Mouse (Mus musculus) embryonic facial prominence, embryonic 15.5 days (tissue): ENCODE results near the gene Fnbp4. TPM values are rescaled to one million over a fixed set of nuclear protein-coding genes. Genes with fewer than 3 reads are reported as not detected.

ENCODE experiments used
- ATAC-seq: fragments of 200-750 bp; cut with Nextera tagmentation; 2 replicates; pipeline ENCODE4 v1.8.0; 2017; ENCODE audit warnings: low read depth, moderate TSS enrichment; ENCODE audit not compliant: insufficient number of reproducible peaks, low FRiP score, low TSS enrichment
- H3K27ac ChIP-seq: fragments of 300-500 bp; sonication (generic); replicated peaks from 2 replicates; pipeline ENCODE4 v1.5.1; 2015; ENCODE audit warnings: mild to moderate bottlenecking, inconsistent platforms
- H3K27me3 ChIP-seq: fragments of 300-500 bp; sonication (generic); 2 replicates; pipeline ENCODE4 v1.6.1; 2015; ENCODE audit warnings: inconsistent platforms
- H3K36me3 ChIP-seq: fragments of 300-500 bp; sonication (generic); 2 replicates; pipeline ENCODE4 v1.6.1; 2015; ENCODE audit warnings: mild to moderate bottlenecking, inconsistent platforms
- H3K4me1 ChIP-seq: fragments of 300-500 bp; sonication (generic); 2 replicates; pipeline ENCODE4 v1.6.1; 2015; ENCODE audit warnings: inconsistent platforms
- H3K4me2 ChIP-seq: fragments of 300-500 bp; sonication (generic); replicated peaks from 2 replicates; pipeline ENCODE4 v1.6.1; 2015; ENCODE audit warnings: mild to moderate bottlenecking, inconsistent platforms
- H3K4me3 ChIP-seq: fragments of 300-500 bp; sonication (generic); replicated peaks from 2 replicates; pipeline ENCODE4 v1.5.1; 2015; ENCODE audit warnings: mild to moderate bottlenecking, inconsistent platforms
- H3K9ac ChIP-seq: fragments of 300-500 bp; sonication (generic); 2 replicates; pipeline ENCODE4 v1.6.1; 2015; ENCODE audit warnings: inconsistent platforms
- H3K9me3 ChIP-seq: fragments of 300-500 bp; sonication (generic); replicated peaks from 2 replicates; pipeline ENCODE4 v1.6.1; 2016; ENCODE audit warnings: inconsistent platforms
- WGBS: fragments of 180-500 bp; shearing (Covaris S2); methylation state at CpG from one replicate; pipeline ENCODE4 v1.1.7; 2015; 5-methylcytosine and 5-hydroxymethylcytosine counted together
- polyA plus RNA-seq: library from polyadenylated mRNA; unstranded; fragments of >200 nt; fragmentation: Nextera tagmentation; extraction: Ambion mirVana; gene quantifications from 2 replicates; pipeline ENCODE4 v1.2.1, GENCODE M21; 2015

Gene Fnbp4
- polyA plus RNA-seq, 1 experiment from 2014 or later: 108 TPM

DNA sequence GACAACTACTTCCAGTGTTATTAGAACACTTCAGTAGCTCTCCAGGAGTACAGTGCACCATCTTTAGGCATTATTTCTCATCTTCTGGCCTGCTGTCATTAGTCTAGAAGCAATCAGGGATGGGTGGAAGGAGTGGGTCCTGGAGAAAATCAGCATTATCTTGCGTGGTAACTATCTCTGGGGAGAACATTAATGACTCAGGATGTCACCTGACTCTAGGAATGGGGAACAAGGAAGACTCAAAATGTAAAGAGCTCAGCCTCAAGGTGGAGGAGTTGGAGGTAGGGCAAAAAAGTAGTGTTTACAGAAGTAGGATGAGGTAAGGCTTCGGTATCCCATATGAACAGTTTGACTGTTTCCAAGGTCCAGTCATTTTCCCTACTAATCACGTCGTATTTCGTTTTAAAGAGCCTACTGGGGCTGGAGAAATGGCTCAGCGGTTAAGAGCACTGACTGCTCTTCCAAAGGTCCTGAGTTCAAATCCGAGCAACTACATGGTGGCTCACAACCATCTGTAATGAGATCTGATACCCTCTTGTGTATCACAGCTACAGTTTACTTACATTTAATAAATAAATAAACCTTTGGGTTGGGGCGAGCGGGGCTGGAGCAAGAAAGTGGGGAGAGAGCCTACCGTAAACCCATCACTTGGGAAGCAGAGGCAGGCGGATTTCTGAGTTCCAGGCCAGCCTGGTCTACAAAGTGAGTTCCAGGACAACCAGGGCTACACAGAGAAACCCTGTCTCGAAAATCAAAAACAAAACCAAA is 701 bp upstream of the Fnbp4 start:
- Histone ChIP-seq H3K4me3 (peak overlapping the region; percentile 99), H3K4me2 (peak overlapping the region; percentile 49), H3K4me1 (peaks cover 23% of the 10 kb centered on the region), H3K27me3 (no peaks in the 10 kb centered on the region), H3K9me3 (no peaks in the 10 kb centered on the region), H3K27ac (peak overlapping the region; percentile 97), H3K36me3 (peaks cover 4% of the 10 kb centered on the region; the same call in 1 of the 2 replicates), H3K9ac (no peak overlapping the region)
- WGBS: 62% methylated on average over 12 of the region's 12 CpGs
- no peak for ATAC-seq

DNA sequence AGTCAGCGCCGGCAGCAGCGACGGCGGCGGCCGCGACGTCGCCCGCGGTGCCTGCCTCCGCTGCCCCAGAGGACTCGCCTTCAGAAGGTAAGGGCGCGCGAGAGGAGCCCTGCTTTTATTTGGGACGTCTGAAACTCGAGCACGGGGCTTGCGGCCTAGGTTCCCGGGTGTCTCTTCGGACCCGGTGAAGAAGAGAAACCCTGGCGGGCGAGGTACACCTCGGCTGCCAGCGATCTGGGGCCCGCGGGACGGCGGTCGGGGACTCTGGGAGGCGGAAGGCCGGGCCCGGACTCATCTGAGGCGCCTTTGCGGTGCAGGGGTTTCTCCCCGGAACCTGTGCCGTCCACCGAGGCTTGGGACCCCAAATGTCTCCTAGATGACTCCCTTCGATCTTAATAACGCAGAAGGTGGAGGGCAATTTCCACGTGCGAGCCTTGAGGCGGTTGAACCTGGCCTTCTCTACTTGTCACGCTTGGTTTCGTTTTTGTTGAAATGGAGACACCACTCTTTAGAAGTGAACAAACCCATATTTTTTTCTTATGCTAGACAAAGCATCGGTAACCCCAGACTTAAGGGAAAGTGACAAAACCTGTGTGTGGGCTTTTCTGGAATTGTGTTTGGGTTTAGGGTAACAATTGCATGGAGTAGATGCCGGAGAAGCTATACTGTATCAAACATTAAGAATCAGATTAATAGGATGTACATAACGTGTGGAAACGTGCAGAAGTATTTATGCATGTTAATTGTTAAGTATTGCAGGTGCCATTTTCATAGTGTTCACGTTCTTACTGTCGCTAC is 769 bp downstream of the Fnbp4 start:
- peak overlapping the region; percentile 99 for H3K4me3 ChIP-seq
- H3K27ac ChIP-seq: peak overlapping the region; percentile 97
- 0 out of 2 replicates have a peak, but pooled peaks have one; percentile 12 for ATAC-seq
- under 1% methylated on average over 54 of the region's 54 CpGs for WGBS
- no peaks in the 10 kb centered on the region for H3K9me3 ChIP-seq
- no peaks in the 10 kb centered on the region for H3K27me3 ChIP-seq
- peaks cover 16% of the 10 kb centered on the region; the same call in 1 of the 2 replicates for H3K36me3 ChIP-seq
- H3K4me2 ChIP-seq: peak overlapping the region; percentile 71
- peaks cover 27% of the 10 kb centered on the region for H3K4me1 ChIP-seq
- peak overlapping the region; percentile 98 for H3K9ac ChIP-seq

DNA sequence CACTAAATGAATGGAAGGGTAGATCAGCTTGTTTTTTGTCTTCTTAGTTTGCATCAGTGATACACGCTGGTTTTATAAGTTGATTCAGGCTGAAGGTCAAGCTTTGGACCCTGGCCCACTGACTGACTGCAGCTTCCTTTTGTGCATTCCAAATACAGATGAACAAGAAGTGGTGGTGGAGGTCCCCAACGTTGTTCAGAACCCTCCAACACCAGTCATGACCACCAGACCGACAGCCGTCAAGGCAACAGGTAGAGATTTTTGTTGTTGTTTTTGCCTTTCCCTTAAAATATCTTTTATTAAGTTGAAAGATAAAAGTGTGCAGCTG is 1.3 kb downstream of the Fnbp4 start:
- 8% methylated on average over 4 of the region's 4 CpGs for WGBS
- Histone ChIP-seq H3K4me3 (peak overlapping the region; percentile 99), H3K36me3 (peaks cover 21% of the 10 kb centered on the region), H3K27ac (peak overlapping the region; percentile 97), H3K4me2 (peak overlapping the region; percentile 71), H3K9me3 (no peaks in the 10 kb centered on the region), H3K4me1 (peaks cover 27% of the 10 kb centered on the region), H3K27me3 (no peaks in the 10 kb centered on the region), H3K9ac (peak overlapping the region; percentile 98; the same call in 1 of the 2 replicates)
- no peak for ATAC-seq

DNA sequence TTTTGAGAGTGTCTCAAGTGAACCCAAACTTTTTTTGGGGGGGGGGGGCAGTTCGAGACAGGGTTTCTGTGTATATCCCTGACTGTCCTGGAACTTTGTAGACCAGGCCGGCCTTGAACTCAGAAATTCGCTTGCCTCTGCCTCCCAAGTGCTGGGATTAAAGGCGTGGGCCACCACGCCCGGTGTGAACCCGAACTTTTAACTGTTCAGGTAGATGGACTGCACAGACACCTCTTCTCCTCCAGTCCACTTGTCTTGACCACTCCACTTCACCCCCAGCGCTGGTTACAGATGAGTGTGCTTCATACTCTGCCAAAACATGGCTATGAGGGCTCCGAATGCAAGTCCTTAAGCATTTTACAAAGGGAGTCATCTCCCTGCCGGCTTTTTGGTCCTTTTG is 2.0 kb downstream of the Fnbp4 start:
- H3K4me2 ChIP-seq: peak overlapping the region; percentile 71

DNA sequence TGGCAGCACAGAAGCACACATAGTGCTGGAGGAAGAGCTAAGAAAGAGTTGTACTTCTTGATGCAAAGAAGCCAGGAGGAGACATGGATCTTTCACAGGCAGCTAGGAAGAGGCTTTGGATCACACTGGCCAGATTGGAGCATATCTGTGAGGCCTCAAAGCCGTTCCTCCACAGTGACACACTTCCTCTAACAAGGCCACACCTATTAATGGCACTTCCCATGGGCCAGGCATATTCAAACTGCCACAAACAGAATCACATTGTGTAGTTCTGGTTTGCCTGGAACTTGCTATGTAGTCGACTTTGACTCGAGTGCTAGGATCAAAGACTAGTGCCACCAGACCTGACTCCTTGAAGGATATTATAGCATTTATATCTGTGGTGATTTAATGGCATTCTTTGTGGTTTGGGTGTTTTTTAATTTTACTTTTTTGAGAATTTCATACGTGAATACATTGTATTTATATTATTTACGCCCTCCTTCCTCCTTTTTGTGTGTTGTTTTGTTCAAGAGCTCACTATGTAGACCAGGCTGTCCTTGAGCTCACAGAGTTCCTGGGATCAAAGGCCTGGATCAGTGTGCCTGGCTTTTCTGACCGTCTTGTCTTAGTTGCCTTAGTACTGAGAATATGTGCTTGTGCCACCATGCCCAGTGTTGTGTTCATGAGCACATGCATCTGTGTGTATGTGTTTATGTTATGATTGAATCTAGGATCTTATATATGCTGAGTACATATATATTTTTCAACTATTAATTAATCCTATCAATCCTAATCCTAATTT is 4.7 kb downstream of the Fnbp4 start:
- H3K4me1 ChIP-seq: peaks cover 21% of the 10 kb centered on the region
- H3K9ac ChIP-seq: no peak overlapping the region
- 73% methylated on average over 6 of the region's 6 CpGs for WGBS
- ATAC-seq: no peak
- no peak overlapping the region for H3K4me3 ChIP-seq
- no peaks in the 10 kb centered on the region for H3K9me3 ChIP-seq
- H3K36me3 ChIP-seq: peaks cover 49% of the 10 kb centered on the region
- no peaks in the 10 kb centered on the region for H3K27me3 ChIP-seq
- no peak overlapping the region for H3K4me2 ChIP-seq
- 0 out of 2 replicates have a peak overlapping the region, but pooled peaks have one; percentile 0 for H3K27ac ChIP-seq

More for the DNA sequence above, 2.0 kb downstream of the Fnbp4 start:
- Histone ChIP-seq H3K9me3 (no peaks in the 10 kb centered on the region), H3K36me3 (peaks cover 23% of the 10 kb centered on the region), H3K27ac (no peak overlapping the region), H3K9ac (no peak overlapping the region), H3K4me3 (peak overlapping the region; percentile 99), H3K4me1 (peaks cover 27% of the 10 kb centered on the region), H3K27me3 (no peaks in the 10 kb centered on the region)
- 93% methylated on average over 10 of the region's 10 CpGs for WGBS
- no peak for ATAC-seq

DNA sequence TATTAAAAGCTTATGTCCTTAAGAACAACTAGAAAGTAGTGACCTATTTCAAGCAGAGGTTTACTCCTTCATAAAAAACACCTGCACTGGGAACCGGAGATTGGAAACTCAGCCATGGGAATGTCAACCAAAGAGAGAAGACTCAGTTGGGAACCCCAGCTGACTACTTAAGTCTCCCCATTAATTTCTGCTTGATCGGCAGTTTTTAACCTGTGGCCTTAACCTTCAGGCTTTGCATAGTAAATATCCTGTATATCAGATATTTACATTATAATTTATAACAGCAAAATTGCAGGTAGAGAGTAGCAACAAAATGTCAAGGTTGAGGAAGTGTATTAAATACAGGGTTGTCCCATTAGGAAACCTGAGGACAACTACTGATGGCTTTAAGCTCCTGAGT is 8.4 kb downstream of the Fnbp4 start:
- Histone ChIP-seq H3K36me3 (peaks cover 79% of the 10 kb centered on the region), H3K27me3 (no peaks in the 10 kb centered on the region), H3K9me3 (no peaks in the 10 kb centered on the region), H3K9ac (no peak overlapping the region), H3K27ac (no peak overlapping the region), H3K4me1 (peaks cover 11% of the 10 kb centered on the region), H3K4me2 (no peak overlapping the region), H3K4me3 (no peak overlapping the region)
- WGBS: 94% methylated on average over 2 of the region's 2 CpGs
- ATAC-seq: no peak

DNA sequence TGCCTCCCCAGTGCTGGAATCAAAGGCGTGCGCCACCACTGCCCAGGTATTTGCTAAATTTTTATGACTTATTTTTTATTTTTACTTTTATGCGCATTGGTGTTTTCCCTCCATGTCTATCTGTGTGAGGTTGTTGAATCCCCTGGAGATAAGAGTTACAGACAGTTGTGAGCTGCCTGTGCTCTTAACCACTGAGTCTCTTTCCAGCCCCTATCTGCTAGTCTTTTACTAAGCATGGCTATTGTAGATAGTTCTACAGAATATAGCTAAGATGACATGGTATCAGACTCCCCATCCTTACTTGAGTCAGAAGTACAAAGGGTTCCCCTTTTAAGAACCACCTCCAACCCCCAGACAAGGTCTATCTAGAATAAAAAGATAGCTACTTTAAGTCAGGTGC is 9.0 kb downstream of the Fnbp4 start:
- ATAC-seq: no peak
- Histone ChIP-seq H3K27me3 (no peaks in the 10 kb centered on the region), H3K36me3 (peaks cover 83% of the 10 kb centered on the region), H3K4me2 (no peak overlapping the region), H3K4me1 (peaks cover 5% of the 10 kb centered on the region; the same call in 1 of the 2 replicates), H3K4me3 (no peak overlapping the region), H3K27ac (no peak overlapping the region), H3K9me3 (no peaks in the 10 kb centered on the region), H3K9ac (no peak overlapping the region)
- WGBS: 95% methylated on average over 3 of the region's 3 CpGs

DNA sequence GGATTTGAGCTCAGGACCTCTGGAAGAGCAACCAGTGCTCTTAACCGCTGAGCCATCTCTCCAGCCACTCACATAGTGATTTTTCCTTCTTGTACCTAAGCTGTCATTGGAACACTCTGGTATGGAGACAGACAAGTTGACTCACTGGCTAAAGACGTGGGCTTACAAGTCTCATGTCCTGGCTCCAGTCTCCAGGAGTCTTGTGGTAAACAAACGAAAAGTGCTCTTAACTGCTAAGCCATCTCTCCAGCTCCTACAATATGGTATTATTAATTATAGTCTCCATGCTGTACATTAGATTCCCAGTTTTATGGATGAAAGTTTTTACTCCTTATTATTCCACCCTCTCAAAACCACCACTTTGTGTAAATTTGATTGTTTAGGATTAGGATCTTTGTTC is 20.0 kb downstream of the Fnbp4 start:
- peaks cover 84% of the 10 kb centered on the region for H3K36me3 ChIP-seq
- WGBS: 86% methylated on average over 3 of the region's 3 CpGs
- ATAC-seq: no peak
- H3K4me1 ChIP-seq: no peaks in the 10 kb centered on the region
- no peak overlapping the region for H3K9ac ChIP-seq
- H3K9me3 ChIP-seq: no peaks in the 10 kb centered on the region
- no peak overlapping the region for H3K4me2 ChIP-seq
- no peak overlapping the region for H3K27ac ChIP-seq
- H3K4me3 ChIP-seq: no peak overlapping the region
- H3K27me3 ChIP-seq: no peaks in the 10 kb centered on the region

DNA sequence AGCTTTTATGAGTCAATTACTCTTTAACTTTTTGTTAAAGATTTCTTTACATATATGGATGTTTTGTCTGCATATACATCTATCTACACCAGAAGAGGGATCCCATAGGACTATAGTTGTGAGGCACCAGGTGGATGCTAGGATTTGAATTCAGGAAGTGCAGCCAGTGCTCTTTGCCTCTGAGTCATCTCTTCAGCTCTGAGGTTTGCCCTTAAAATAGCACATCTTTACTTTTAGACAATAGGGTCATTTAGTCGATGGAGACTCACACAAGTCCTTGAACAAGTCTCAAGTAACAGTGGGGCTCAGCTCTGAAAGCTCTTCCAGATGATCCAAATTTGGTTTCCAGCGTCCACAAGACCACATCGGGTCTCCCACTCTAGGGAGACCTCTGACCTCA is 36.2 kb downstream of the Fnbp4 start:
- Histone ChIP-seq H3K4me1 (peaks cover 14% of the 10 kb centered on the region), H3K9ac (no peak overlapping the region), H3K27me3 (0 out of 2 replicates have a peak, but pooled peaks cover 3% of the 10 kb centered on the region), H3K36me3 (peaks cover 38% of the 10 kb centered on the region), H3K4me2 (no peak overlapping the region), H3K9me3 (no peaks in the 10 kb centered on the region), H3K4me3 (no peak overlapping the region), H3K27ac (no peak overlapping the region)
- WGBS: 10% methylated on average over 3 of the region's 3 CpGs
- no peak for ATAC-seq

DNA sequence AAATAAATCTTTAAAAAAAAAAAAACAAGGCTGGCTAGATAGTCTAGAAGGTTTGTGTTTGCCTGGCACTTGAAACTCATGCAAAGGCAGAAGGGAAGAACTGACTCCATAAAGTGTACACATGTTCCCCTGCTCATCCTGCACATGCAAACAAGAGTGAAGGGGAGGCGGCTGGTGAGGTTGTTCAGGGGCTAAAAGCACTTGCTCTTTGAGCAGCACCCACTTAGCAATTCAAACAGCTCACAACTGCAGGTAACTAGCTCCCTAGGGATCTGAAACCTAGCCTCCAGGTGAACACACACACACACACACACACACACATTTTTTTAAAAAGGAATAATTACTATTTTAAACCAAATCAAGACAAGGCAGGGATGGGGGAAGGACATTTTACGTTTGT is 36.8 kb downstream of the Fnbp4 start:
- H3K9me3 ChIP-seq: no peaks in the 10 kb centered on the region
- H3K4me2 ChIP-seq: peak overlapping the region; percentile 89; the same call in 1 of the 2 replicates
- H3K9ac ChIP-seq: no peak overlapping the region
- H3K4me1 ChIP-seq: peaks cover 14% of the 10 kb centered on the region
- WGBS: 28% methylated on average over 2 of the region's 2 CpGs
- H3K27me3 ChIP-seq: 0 out of 2 replicates have a peak, but pooled peaks cover 3% of the 10 kb centered on the region
- ATAC-seq: no peak
- H3K36me3 ChIP-seq: peaks cover 33% of the 10 kb centered on the region
- peak overlapping the region; percentile 51; the same call in 1 of the 2 replicates for H3K4me3 ChIP-seq
- H3K27ac ChIP-seq: no peak overlapping the region

DNA sequence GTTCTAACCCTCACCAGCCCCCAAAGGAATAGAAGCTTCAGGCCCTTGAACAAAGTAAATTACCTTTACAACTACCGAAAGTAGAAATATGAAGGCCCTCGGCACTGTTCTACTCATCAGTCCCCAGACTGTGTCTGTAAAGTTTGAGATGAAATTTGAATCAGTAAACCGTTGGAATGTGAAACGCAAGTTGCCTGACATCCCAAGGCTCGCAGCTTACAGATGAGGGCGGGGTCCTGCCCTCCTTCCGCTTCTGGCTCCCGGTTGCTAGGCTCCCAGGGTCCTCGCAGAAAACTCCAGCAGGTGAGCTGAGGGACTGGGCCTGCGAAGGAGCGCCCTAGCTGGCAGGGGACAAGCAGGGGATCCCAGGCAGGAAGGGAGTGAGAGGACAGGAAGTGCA is 37.3 kb downstream of the Fnbp4 start, which contains the start of gene Agbl2:
Gene Agbl2 (plus strand): TSS at position 270 of the 400 bp plus-strand sequence.
- Histone ChIP-seq H3K27me3 (0 out of 2 replicates have a peak, but pooled peaks cover 3% of the 10 kb centered on the region), H3K4me2 (peak within 1 kb of the TSS; percentile 89), H3K36me3 (peaks cover 29% of the 10 kb centered on the region), H3K4me3 (peak within 1 kb of the TSS; percentile 51), H3K9me3 (no peaks in the 10 kb centered on the region), H3K27ac (no peak within 1 kb of the TSS), H3K4me1 (peaks cover 14% of the 10 kb centered on the region), H3K9ac (peak within 1 kb of the TSS; percentile 24; the same call in 1 of the 2 replicates)
- 1% methylated on average over 11 of the region's 11 CpGs for WGBS
- ATAC-seq: peak; percentile 65
